Mouse (Mus musculus): ENCODE results near the gene Gm44805. TPM values are rescaled to one million over a fixed set of nuclear protein-coding genes. Genes with fewer than 3 reads are reported as not detected.

The Gm44805 gene
- polyA plus RNA-seq, 1 experiment from 2014 or later = not detected

DNA sequence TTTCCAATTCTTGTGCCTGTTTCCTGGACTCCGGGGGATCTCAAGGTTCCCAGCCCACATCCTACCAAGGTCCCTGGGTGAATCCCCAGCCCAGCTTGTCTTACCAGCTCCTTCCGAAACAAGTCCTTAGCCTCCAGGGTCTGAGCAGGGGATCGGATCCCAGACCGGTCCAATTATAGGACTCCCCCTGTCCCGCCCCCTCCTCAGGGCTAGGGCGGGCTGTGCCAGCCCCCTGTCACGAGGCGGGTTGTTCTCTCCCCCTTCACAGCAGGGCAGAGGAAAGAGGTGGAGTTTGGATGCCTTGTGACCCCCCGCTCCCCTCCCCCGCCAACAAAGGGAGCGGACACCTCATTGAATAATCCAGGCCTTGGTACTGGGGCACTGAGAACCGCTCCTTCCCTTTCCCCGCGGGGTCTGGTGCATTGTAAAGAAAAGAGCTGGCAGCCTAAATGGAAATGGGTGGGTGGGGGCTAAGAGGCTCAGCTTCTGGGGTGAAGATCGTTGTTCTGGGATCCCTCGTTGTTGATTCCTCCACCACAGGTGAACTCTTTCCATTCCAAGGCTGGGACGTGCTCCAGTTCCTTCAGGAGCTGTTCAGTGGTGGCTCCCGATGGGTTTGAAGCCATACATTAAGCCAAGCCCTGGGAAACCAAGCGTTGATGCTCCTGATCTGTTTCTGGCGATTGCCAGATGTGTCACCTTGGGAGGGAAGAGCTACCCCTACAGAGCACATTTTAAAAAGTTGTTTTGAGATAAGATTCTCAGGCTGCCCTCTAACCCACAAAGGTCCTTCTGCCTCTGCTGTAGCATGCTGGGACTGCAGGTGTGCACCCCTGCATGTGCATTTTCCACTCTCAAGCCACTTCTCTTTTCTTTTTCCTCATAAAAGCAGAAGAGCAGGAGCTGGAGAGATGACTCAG, 17.9 kb upstream of the Gm44805 start, which contains the start of gene Apoe:
Gene Apoe (minus strand): TSS at position 282 of the 920 bp plus-strand sequence.
- H3K9me3 ChIP-seq (ENCODE audit: control insufficient read depth, low read length) = no peaks in the 10 kb centered on the region
- WGBS = 1% methylated on average over 19 of the region's 20 CpGs
- H3K9ac ChIP-seq (ENCODE audit: low read length) = peak within 1 kb of the TSS; percentile 74
- peaks cover 30 to 45% of the 10 kb centered on the region in 2 experiments for H3K4me1 ChIP-seq (ENCODE audit: control insufficient read depth in 2 of 2, insufficient read depth in 2 of 2, low read length in 2 of 2)
- H3K4me3 ChIP-seq (ENCODE audit: control insufficient read depth in 1 of 2, insufficient read depth in 1 of 2, low read depth in 1 of 2, low read length in 2 of 2) = peak within 1 kb of the TSS; percentile 43 to 48
- H3K27ac ChIP-seq (replicated peaks in 1 of 2; ENCODE audit: control insufficient read depth in 1 of 2, insufficient read depth in 1 of 2, low read depth in 2 of 2, low read length in 2 of 2) = peak within 1 kb of the TSS; percentile 32 to 41
- H3K4me2 ChIP-seq (ENCODE audit: low read length) = peak within 1 kb of the TSS; percentile 79
- ATAC-seq (ENCODE audit: insufficient number of reproducible peaks, insufficient read depth, low FRiP score, low read depth) = peak; percentile 55
- no peaks in the 10 kb centered on the region for H3K27me3 ChIP-seq (ENCODE audit: control insufficient read depth, insufficient read depth, low read length)
- peaks cover 32% of the 10 kb centered on the region for H3K36me3 ChIP-seq (ENCODE audit: control insufficient read depth, insufficient read depth, low read length)

DNA sequence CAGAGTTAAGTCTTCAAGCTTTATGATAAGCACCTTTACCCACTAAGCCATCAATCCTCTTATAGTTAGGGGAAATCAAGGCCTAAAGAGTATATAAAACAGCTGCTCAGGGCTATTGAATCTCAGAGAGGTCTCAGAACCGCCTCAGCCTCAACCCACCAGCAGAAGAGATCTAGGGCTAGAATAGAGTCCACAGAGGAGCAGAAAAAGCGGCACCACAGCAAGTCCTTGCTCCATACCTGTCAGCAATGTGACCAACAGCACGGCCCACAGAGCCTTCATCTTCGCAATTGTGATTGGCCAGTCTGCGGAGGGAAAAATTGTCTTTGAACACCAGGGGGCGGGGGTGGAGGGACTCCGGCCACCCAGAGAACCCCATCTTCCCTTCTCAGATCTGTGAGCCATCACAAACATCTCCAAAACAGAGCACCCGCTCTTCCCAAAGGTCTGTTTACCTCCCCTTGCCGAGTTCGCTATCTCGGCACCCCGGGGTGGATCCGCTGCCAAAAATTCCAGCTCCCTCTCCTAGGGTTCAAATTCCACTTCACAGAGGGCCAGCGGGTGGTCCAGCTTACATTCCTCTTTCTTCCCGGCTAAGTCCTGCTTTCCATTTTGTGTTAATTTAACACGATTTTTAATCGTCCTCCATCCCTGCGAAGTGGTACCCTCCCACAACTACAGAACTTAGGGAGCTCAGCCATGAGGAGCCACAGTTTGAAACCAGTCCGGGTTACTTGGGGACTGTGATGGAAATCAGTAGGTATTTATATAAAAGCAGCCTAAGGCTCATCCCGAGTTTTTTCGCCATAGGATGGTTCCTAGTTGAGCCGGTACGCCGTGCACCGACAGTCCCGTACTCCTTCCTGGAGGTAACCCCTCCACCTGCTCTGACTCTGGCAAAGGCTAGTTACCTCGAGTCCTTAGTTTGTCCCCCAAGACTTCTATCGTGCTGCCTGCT, 17.0 kb upstream of the Gm44805 start:
- Histone ChIP-seq H3K9ac (ENCODE audit: low read length) (peak overlapping the region; percentile 74), H3K27ac (replicated peaks in 1 of 2; ENCODE audit: control insufficient read depth in 1 of 2, insufficient read depth in 1 of 2, low read depth in 2 of 2, low read length in 2 of 2) (peak overlapping the region; percentile 9 to 41), H3K36me3 (ENCODE audit: control insufficient read depth, insufficient read depth, low read length) (peaks cover 26% of the 10 kb centered on the region), H3K4me2 (ENCODE audit: low read length) (peak overlapping the region; percentile 79), H3K27me3 (ENCODE audit: control insufficient read depth, insufficient read depth, low read length) (no peaks in the 10 kb centered on the region), H3K4me1 (ENCODE audit: control insufficient read depth in 2 of 2, insufficient read depth in 2 of 2, low read length in 2 of 2) (peaks cover 37 to 50% of the 10 kb centered on the region in 2 experiments), H3K4me3 (ENCODE audit: control insufficient read depth in 1 of 2, insufficient read depth in 1 of 2, low read depth in 1 of 2, low read length in 2 of 2) (peak overlapping the region; percentile 43 to 48), H3K9me3 (ENCODE audit: control insufficient read depth, low read length) (no peaks in the 10 kb centered on the region)
- WGBS = 1% methylated on average over 28 of the region's 28 CpGs
- ATAC-seq (ENCODE audit: insufficient number of reproducible peaks, insufficient read depth, low FRiP score, low read depth) = no peak

DNA sequence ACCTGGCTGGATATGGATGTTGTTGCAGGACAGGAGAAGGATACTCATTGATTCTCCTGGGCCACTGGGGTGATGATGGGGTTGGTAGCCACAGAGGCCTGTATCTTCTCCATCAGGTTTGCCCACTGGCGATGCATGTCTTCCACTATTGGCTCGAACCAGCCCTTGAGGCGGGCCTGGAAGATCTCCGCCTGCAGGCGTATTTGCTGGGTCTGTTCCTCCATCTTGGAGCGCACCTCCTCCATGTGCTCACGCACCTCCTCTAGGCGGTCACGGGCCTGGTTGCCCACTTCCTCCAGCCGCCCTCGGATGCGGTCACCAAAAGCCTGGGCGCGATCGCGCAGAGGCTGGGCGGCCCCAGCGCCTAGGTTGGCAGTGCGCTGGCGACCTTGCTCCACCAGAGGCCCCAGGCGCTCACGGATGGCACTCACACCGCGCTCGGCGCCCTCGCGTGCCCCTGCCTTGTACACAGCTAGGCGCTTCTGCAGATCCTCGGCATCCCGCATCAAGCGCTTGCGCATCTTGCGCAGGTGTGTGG, 15.2 kb upstream of the Gm44805 start:
- WGBS = 92% methylated on average over 34 of the region's 34 CpGs
- Histone ChIP-seq H3K36me3 (ENCODE audit: control insufficient read depth, insufficient read depth, low read length) (peaks cover 9% of the 10 kb centered on the region), H3K4me2 (ENCODE audit: low read length) (no peak overlapping the region; the same call in 1 of the 2 replicates), H3K27me3 (ENCODE audit: control insufficient read depth, insufficient read depth, low read length) (no peaks in the 10 kb centered on the region), H3K9ac (ENCODE audit: low read length) (no peak overlapping the region), H3K4me3 (ENCODE audit: control insufficient read depth in 1 of 2, insufficient read depth in 1 of 2, low read depth in 1 of 2, low read length in 2 of 2) (no peak overlapping the region), H3K4me1 (ENCODE audit: control insufficient read depth in 2 of 2, insufficient read depth in 2 of 2, low read length in 2 of 2) (peaks cover 47 to 53% of the 10 kb centered on the region in 2 experiments), H3K9me3 (ENCODE audit: control insufficient read depth, low read length) (no peaks in the 10 kb centered on the region), H3K27ac (replicated peaks in 1 of 2; ENCODE audit: control insufficient read depth in 1 of 2, insufficient read depth in 1 of 2, low read depth in 2 of 2, low read length in 2 of 2) (0 out of 4 replicates have a peak overlapping the region, but pooled peaks of 1 of the 2 experiments have one; percentile 21)
- ATAC-seq (ENCODE audit: insufficient number of reproducible peaks, insufficient read depth, low FRiP score, low read depth) = no peak

DNA sequence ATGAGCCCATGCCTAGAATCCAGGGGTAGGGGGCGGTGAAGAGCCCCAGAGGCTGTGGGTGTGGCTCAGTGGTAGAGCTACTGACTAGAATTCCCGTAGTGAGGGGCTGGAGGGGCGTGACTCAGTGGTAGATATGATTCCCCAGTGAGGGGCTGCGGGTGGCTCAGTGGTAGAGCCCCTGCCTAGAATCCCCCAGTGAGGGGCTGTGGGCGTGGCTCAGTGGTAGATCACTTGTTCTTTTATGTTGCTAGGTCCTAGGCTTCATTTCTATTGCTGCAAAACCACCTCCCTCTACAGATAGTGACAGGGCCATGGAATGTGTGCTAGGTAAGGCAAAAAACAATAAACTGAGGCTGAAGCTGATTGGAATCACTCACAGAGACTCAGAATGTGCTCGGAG, 14.7 kb upstream of the Gm44805 start:
- Histone ChIP-seq H3K9ac (ENCODE audit: low read length) (no peak overlapping the region), H3K27ac (replicated peaks in 1 of 2; ENCODE audit: control insufficient read depth in 1 of 2, insufficient read depth in 1 of 2, low read depth in 2 of 2, low read length in 2 of 2) (peak overlapping the region in 1 of 2 experiments; percentile 78; a peak in 2 of 4 replicates), H3K36me3 (ENCODE audit: control insufficient read depth, insufficient read depth, low read length) (peaks cover 8% of the 10 kb centered on the region), H3K4me1 (ENCODE audit: control insufficient read depth in 2 of 2, insufficient read depth in 2 of 2, low read length in 2 of 2) (peaks cover 46 to 49% of the 10 kb centered on the region in 2 experiments), H3K9me3 (ENCODE audit: control insufficient read depth, low read length) (no peaks in the 10 kb centered on the region), H3K4me3 (ENCODE audit: control insufficient read depth in 1 of 2, insufficient read depth in 1 of 2, low read depth in 1 of 2, low read length in 2 of 2) (no peak overlapping the region), H3K27me3 (ENCODE audit: control insufficient read depth, insufficient read depth, low read length) (no peaks in the 10 kb centered on the region), H3K4me2 (ENCODE audit: low read length) (no peak overlapping the region)
- ATAC-seq (ENCODE audit: insufficient number of reproducible peaks, insufficient read depth, low FRiP score, low read depth) = no peak
- 63% methylated on average over 6 of the region's 6 CpGs for WGBS

DNA sequence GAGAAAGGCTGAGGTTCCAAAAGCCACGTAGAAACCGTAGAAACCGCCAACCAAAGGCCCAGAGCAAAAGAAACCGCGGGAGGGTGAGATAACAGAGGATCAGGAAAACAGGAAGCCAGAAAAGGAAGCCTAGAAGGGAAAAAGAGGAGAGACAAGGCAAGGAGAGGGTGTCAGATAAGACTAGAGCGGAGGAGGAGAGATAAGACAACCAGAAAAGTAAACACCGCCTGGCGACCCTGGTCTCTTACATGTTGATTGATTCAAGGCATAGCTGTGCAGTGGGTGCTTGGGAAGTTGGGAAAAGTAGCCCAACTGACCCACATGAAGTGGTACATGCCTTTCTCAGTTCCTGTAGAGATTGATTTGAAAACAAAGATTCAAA, 14.0 kb upstream of the Gm44805 start:
- peak overlapping the region; percentile 78 to 94 for H3K27ac ChIP-seq (replicated peaks in 1 of 2; ENCODE audit: control insufficient read depth in 1 of 2, insufficient read depth in 1 of 2, low read depth in 2 of 2, low read length in 2 of 2)
- H3K36me3 ChIP-seq (ENCODE audit: control insufficient read depth, insufficient read depth, low read length) = peaks cover 8% of the 10 kb centered on the region
- WGBS = 7% methylated on average over 8 of the region's 8 CpGs
- no peak overlapping the region; the same call in 1 of the 2 replicates for H3K9ac ChIP-seq (ENCODE audit: low read length)
- ATAC-seq (ENCODE audit: insufficient number of reproducible peaks, insufficient read depth, low FRiP score, low read depth) = no peak
- no peak overlapping the region for H3K4me3 ChIP-seq (ENCODE audit: control insufficient read depth in 1 of 2, insufficient read depth in 1 of 2, low read depth in 1 of 2, low read length in 2 of 2)
- H3K27me3 ChIP-seq (ENCODE audit: control insufficient read depth, insufficient read depth, low read length) = no peaks in the 10 kb centered on the region
- H3K4me2 ChIP-seq (ENCODE audit: low read length) = peak overlapping the region; percentile 19; the same call in 1 of the 2 replicates
- H3K4me1 ChIP-seq (ENCODE audit: control insufficient read depth in 2 of 2, insufficient read depth in 2 of 2, low read length in 2 of 2) = peaks cover 42 to 43% of the 10 kb centered on the region in 2 experiments
- H3K9me3 ChIP-seq (ENCODE audit: control insufficient read depth, low read length) = no peaks in the 10 kb centered on the region

DNA sequence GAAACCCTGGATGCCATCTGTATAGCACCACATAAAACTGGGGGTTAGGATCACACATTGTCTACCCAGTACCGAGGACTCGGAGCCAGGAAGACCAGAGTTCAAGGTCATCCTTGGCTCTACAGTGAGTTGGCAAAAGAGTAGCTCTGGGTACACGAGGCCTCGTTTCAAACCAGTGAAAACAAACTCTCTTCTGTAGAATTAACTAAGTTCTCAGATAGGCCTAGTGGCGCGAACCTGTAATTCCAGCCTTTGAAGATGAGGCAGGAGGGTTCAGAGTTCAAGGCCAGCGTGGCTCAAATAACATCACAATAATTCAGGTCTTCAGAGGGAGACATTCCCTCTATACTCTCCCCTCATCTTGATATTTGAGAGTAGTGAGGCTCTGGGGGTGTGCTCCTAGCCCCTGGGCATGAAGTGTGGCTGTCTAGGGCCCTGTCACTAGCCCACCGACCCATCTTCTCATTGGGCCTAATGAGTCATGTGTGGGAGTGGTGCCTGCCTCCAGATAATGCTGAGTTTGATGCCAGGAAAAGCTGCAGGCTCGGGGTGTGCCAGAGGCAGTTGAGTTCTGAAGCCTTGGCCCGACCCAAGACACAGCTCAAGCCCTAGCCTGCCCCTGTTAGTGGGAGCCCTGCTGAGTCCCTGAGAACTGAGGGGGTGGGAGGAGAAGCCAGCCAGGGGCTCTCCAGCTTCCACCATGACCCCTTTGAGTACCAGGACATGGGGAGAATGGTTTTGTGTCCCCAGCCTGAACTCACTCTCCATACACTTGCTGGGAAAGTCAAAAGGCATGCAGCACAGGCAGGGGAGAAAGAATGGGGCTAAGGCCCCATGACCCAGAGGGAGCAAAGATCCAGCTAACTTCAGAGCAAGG, 13.4 kb upstream of the Gm44805 start:
- Histone ChIP-seq H3K4me1 (ENCODE audit: control insufficient read depth in 2 of 2, insufficient read depth in 2 of 2, low read length in 2 of 2) (peaks cover 39 to 42% of the 10 kb centered on the region in 2 experiments), H3K36me3 (ENCODE audit: control insufficient read depth, insufficient read depth, low read length) (peaks cover 8% of the 10 kb centered on the region), H3K9ac (ENCODE audit: low read length) (no peak overlapping the region; the same call in 1 of the 2 replicates), H3K27me3 (ENCODE audit: control insufficient read depth, insufficient read depth, low read length) (no peaks in the 10 kb centered on the region), H3K4me2 (ENCODE audit: low read length) (peak overlapping the region; percentile 19; the same call in 1 of the 2 replicates), H3K27ac (replicated peaks in 1 of 2; ENCODE audit: control insufficient read depth in 1 of 2, insufficient read depth in 1 of 2, low read depth in 2 of 2, low read length in 2 of 2) (peak overlapping the region; percentile 78 to 94), H3K4me3 (ENCODE audit: control insufficient read depth in 1 of 2, insufficient read depth in 1 of 2, low read depth in 1 of 2, low read length in 2 of 2) (no peak overlapping the region), H3K9me3 (ENCODE audit: control insufficient read depth, low read length) (no peaks in the 10 kb centered on the region)
- WGBS = 66% methylated on average over 10 of the region's 10 CpGs
- ATAC-seq (ENCODE audit: insufficient number of reproducible peaks, insufficient read depth, low FRiP score, low read depth) = no peak

All from heart, embryonic 14.5 days (tissue).